Mouse (Mus musculus) sigmoid colon, adult 10 weeks (tissue): ENCODE data around the gene Cacng5. TPM values are rescaled to one million over a fixed set of nuclear protein-coding genes. Genes with fewer than 3 reads are reported as not detected.

Source experiments
- polyA plus RNA-seq: library from polyadenylated mRNA; stranded (reverse); fragments of 350-450 nt; fragmentation: Illumina TruSeq; extraction: RNeasy Lipid Tissue Mini Kit (QIAGEN cat#74804); gene quantifications from one replicate; pipeline ENCODE4 v1.2.3, GENCODE M21; 2014; ENCODE audit warnings: low read depth, low replicate concordance

The Cacng5 gene
- not detected for polyA plus RNA-seq

DNA sequence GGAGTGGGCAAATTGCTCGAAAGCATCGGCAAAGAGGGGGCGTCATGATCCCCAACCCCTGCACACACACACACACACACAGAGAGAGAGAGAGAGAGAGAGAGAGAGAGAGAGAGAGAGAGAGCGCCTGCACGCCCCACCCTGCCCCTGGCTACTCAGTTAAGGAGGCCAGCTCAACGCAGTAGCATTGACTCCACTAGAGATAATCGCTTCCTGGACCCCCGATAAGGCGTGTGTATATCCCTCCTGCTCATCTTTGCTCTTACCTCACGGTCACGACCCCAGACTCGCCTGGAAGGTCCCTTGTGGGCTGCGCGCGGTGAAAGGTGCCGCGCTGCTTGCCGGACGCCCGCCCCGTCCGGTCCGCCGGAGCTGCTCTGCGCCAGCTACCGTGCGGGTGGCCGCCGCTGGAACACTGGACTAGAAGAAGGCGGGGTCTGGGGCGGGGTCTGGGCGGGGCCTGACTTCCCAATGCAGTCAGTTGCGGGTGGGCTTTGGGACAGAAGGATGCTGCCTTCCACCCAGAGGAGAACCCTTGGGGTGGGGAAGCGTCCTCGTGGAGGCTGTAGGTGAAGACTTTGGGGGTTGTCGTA is at the start of gene Cacng5:
Gene Cacng5, minus strand, starts transcription at position 422 of the 593 bp plus-strand sequence.

Other genes starting within 250 kb of the Cacng5 start
- gene Cacng1, start 198.5 kb downstream of the Cacng5 start, polyA plus RNA-seq, result not detected
- 0.32 TPM for gene Cacng4, start 120.5 kb downstream of the Cacng5 start, polyA plus RNA-seq